Mouse (Mus musculus): ENCODE measurements around the gene Zfp653. TPM values are rescaled to one million over a fixed set of nuclear protein-coding genes. Genes with fewer than 3 reads are reported as not detected.

Gene Zfp653
- total RNA-seq, 2 experiments from 2014 or later, result 4.4 to 8.6 TPM

DNA sequence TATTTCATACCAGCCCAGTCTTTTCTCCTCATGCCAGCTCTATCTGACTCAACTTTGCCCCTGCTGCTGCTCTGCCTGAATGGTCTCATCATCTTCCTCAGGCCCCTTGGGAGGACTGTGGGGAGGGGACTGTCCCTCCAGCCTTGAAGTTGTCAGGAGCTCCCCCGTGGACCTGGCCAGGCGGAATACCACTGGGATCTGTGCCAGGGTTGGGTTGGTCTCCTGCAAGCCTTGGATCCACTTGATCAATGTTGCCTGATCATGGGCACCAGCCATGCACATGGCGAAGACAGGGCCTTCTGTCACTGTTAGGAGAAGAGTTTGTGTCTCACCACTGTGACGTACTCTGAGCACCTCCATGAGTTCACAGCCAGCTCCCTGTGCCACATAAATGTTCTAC, 1.1 kb upstream of the Zfp653 start:
- no peak for ATAC-seq (ENCODE audit: poor library complexity, severe bottlenecking)

DNA sequence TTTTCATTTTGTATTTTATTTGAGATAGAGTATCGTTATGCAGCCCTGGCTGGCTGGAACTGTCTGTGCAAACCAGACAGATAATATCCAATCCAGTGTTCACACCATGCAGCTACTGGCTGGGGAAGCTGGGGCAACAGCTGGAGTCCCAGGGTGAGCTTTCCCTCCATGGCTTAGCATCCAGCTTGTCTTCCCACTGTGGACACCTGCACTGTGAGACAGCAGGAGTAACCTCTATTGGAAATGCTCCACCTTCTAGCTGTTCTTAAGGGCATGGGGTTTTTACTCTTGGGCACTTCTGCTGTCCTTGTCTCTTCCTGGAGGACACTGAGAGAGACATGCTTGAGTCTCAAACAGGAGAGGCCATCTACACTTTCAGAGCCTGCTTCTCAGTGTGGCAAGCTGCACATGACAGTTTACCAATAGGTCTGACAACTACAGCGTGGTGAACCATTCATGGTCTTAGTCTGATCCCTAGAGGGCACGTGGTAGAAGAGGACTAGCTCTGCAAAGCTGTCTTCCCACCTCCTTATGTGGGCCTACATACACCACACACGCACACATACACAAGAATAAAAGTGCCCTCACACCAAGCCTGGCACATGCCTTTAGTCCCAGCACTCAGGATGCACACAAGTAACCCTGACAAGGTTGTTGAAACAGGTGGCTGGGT, 1.2 kb downstream of the Zfp653 start:
- ATAC-seq (ENCODE audit: poor library complexity, severe bottlenecking), result no peak

DNA sequence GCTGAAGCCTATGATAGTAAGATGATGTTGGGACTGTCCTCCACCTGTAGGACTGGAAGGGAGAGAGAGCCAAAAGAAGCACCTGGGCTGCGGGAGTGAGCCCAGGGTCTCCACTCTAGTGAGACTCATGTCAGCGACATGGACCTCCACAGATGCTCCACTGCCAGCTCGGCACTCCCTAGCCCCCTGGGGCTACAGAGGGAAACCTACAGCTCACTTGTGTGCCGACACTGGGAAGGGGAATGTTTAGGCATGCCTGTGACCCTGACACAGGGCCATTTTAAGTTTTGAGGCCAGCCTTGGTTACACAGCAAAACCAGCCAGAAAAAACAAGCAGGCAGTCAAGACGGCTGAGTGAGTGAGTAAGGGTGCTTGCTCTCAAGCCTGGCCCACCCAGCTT, 4.0 kb downstream of the Zfp653 start:
- no peak for ATAC-seq (ENCODE audit: poor library complexity, severe bottlenecking)

DNA sequence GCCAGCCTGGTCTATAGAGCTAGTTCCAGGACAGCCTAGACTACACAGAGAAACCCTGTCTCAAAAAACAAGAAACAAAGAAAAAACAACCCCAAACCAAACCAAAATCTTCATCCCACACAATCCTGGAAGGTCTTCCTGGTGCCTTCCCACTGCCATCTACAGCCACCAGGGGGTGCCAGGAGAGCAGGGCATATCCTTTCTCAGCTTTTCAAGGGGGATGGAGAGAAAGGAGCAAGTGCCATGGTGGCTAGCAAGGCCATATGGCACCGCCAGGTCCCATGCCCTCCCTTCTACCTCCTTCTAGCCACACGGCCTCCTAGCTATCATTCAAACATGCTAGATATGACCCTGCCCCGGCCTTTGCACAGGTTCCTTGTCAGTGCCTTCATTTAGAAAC, 4.7 kb downstream of the Zfp653 start:
- peak; percentile 42 for ATAC-seq (ENCODE audit: poor library complexity, severe bottlenecking)

DNA sequence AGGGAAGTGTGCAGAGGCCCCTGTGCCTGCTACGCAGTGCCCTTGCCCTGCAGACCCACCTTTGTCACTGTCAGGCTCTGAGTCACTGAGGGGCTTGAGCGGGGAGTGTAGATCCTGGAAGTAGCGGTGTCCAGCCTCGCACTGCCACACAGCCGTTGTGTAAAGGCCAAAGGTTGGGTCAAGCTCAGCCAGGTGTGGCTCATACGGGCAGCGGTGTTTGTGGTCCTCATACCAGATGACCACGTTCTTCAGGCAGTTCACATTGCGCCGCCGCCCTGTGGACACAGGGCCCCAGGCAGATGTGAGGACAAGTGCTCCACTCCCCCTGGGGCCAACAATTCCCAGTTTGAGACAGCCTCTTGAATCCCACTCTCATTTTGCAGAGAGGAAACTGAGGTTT, 5.5 kb downstream of the Zfp653 start:
- ATAC-seq (ENCODE audit: poor library complexity, severe bottlenecking), result no peak

DNA sequence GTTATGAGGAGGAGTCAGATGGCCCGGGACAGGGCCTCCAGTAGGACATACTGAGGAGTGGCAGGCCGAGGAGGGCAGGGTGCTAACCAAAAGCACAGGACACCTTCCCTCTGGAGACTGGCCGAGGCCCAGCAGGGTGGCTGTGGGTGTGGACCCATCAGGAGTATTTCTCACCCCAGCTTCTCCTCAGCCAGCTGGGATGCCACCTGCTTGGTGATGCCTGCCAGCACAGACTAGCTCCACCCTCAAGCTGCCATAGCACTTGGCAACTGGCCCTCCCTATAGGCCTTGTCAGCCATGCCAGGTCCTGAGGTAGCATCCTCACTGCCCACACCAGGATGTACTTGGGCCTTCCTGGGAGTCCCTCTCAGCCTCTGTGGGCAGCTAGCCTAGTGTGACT, 6.8 kb downstream of the Zfp653 start:
- no peak for ATAC-seq (ENCODE audit: poor library complexity, severe bottlenecking)

DNA sequence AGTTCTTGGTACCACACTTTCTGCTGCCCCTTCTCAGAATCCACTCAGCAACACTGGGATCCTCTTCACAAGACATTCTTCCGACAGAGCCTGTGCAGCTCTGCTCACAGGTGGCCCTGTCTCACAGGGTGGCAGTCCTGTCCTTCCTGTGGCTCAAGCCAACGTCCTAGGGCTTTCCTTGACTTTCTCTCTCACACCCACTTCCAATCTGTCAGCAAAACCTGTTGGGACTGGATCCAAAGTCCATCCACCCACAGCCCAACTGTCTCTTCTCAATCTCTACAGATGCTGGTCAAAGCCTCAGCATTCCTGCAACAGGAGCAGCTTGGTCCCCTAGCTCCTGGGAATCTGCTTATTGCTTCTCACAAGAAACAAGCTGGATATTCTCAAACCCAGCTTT, 9.8 kb downstream of the Zfp653 start:
- ATAC-seq (ENCODE audit: poor library complexity, severe bottlenecking), result no peak

DNA sequence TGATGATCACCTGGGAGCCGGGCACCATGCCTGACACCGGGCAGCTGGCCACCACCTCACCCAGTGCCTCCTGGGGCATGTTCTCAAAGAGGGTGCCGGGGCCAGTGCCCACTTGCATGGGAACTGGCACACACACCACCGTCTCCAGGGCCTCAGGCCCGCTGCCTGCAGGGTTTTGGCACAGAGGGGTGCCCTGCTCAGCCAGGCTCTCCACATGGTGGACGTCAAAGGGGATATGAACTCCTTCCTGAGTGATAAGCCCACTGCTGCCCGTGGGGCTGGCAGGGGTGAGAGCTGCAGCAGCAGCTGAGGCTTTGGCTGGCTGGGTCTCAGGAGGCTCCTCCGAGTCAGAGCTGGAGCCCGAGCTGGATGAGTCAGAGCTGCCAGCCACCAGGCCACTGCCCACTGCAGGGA, 13.2 kb downstream of the Zfp653 start:
- no peak for ATAC-seq (ENCODE audit: poor library complexity, severe bottlenecking)

DNA sequence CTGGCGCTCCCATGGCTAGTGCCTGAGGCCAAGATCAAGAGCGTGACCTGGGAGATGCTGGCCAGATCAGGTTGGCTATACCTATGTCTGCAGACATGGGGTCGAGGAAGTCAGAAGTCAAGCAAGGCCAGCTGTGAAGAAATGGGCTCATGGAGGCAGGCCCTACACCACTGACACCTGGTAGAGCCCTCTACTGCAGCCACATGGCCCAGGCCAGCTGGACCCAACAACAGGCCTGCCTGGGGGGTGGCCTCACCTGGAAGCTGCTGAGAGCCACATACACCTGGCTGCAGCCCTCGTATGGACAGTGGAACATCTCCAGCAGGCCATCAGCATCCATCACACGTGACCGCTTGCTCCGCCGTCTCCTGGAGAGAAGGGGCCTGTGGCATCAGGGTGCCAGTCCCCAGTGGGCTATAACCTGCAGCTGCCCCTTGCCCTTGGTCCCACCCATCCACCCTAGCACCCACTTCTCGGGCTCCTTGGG, 14.1 kb downstream of the Zfp653 start:
- no peak for ATAC-seq (ENCODE audit: poor library complexity, severe bottlenecking)

DNA sequence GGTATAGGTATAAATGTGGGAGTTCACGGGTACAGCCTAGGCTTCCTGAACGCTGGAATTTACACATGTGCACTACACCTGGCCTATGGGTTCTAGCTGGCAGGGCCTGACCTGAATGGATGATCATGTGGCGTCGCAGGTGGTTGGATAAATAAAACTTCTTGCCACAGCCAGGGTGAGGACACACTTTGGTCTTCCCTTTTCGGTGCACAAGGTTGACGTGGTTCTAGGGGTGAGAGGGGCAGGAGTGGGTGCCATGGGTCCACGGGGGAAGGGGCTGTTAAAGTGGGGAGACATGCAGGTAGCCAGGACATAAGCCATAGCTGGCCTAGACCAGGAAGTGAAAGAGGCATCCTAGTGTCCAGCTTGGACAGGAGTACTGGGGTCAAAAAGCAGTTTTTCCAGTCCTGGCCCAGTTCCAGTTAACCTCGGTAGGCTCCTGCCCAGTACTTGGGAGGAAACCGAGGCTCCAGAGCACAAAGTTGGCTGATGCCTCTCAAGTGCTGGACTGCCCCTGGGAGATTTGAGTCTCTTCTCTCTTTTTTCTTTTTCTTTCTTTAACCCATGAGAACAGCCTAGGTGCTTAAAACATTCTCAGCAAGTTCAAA, 14.8 kb downstream of the Zfp653 start:
- no peak for ATAC-seq (ENCODE audit: poor library complexity, severe bottlenecking)

DNA sequence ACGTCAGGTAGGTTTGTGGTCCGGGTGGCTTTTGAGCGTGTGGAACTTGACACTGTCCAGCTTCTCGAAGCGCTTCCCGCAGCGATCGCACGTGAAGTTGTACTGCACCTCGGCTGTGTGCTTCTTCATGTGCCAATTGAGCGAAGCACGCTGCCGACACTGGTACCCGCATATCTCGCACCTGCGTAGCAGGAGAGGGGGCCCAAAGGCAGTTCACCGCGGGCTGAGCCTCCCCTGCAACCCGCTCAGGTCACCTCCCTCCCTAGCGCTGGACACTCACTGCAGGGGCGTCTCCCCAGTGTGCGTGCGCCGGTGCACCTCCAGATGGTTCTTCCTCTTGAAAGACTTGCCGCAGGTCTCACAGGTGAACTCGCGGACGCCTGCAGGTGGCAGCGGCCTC, 15.5 kb downstream of the Zfp653 start:
- ATAC-seq (ENCODE audit: poor library complexity, severe bottlenecking), result no peak

DNA sequence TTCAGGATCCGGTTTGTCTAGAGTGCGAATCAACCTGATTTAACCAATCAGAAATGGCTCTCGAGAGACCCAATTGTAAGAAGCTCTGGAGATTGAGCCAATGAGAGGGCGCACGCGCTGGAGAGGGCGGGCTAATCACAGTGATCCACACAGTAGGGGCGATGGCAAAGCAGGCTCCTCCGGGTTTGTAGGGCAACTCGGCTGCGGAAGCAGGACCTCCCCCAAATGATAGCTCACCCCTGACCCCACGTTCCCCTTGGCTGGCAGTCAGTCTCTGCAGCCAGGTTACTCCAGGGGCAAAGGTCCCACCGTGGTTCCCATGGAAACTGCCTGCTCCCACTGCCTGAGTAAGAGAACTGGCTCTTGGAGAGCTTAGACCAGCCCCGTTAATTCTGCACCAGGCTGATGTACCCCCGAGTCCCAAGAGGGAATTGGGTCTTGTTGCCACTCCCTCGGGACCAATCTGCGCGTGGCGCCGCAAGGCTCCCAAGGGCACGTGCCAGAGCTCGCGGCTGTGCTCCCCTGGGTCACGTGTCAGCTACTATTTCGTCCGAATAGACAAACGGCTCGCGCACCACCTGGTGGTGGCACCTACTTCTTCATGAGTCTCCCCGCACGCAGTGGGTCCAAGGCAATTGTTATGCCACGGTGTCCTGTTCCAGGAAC, 16.6 kb downstream of the Zfp653 start:
- peak; percentile 80 for ATAC-seq (ENCODE audit: poor library complexity, severe bottlenecking)

DNA sequence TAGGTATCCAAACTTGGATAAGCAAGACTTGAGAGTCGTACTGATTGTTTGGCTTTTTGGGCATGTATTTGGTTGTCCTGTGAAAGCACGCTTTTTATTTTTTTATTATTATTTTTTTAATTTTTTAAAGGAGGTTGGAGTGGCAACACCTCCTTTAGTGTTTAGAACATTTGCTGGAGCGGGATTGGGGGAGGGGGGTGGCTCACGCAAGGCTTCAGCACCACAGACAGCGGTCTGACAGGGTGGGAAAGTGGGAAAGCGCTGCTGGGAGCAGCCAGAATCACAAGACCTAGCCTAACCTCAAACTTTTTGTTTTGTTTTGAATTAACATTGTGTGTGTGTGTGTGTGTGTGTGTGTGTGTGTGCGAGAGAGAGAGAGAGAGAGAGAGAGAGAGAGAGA, 17.5 kb downstream of the Zfp653 start:
- no peak for ATAC-seq (ENCODE audit: poor library complexity, severe bottlenecking)

DNA sequence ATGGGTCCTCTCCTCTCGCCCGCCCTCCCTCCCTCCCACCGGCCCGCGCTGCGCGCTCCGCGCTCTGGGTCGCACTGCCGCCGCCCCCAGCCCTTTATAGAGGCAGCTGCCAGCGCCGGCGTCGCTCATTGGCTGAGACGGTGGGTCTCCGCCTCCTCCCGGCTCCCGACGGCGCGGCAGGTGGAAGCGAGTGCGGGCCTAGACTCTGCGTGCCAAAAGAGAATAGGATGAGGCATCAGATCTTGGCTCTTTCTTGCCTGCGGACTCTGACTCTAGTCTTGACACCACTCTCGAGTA, 19.3 kb downstream of the Zfp653 start, which contains the start of gene Elavl3:
Elavl3 (minus strand) TSS at position 66 of the 297 bp plus-strand sequence.
- no peak for ATAC-seq (ENCODE audit: poor library complexity, severe bottlenecking)

DNA sequence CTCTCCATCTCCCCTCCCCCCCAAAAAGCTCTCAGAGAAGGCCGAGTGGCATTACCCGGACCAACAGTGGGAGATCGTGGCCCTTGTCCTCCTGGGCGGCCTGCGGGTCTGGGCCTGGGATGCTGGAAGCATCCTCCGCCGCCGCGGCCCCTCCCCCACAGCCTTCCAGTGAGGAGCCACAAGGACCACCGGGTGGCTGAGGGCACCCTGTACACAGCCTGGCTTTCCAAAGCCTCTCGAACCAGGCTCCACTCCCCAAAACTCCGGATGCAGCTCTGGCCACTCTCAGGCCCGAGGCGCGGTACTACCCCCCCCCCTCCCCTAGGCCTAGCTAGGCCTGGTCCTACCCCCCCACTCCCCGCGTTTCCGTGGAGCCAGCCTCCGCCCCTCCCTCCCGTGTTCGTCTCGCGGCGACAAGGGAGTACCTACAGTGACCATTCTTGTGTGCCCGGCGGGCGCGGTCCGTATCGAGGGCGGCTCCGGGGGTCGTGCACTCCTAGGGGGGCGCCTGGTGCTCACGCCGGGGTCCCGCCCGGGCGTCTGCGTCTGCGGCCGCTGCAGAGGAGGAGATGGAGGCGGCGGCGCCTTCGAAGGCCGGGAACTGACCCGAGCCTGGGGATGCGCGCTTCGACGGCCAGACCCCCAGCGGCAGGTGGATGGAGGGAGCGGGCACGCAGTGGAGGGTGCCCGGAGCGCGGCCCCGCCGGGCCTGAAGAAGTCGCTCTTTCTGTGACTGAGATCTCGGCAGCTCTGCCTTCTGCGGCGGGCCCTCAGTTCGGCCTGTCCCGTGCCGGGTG, 19.8 kb downstream of the Zfp653 start:
- ATAC-seq (ENCODE audit: poor library complexity, severe bottlenecking), result no peak

DNA sequence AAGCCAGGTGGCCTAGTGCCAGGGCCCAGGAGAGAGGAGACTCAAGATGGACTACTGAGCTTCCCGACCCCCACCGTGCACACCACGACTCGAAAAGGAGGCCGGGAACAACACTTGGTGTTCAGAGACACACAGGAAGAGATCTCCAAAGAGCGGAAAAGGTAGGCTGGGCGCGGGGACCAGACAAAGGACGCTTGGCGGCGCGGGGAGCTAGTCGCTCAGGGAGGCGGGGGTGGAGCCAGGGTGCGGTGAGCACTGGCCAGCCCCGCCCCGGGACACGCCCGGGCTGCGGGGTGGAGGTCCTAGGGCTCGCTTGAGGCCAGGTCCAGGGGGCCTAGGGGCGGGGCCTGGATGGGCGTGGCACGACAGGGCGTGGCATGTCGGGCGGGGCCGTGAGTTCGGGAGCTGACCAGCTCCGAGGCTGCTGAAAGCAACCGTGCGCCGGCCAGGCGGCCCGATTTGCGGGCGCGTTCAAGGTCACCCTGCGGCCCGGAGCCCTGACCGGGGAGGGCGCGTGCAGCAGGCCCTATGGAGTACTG, 20.8 kb downstream of the Zfp653 start:
- peak; percentile 34 for ATAC-seq (ENCODE audit: poor library complexity, severe bottlenecking)

DNA sequence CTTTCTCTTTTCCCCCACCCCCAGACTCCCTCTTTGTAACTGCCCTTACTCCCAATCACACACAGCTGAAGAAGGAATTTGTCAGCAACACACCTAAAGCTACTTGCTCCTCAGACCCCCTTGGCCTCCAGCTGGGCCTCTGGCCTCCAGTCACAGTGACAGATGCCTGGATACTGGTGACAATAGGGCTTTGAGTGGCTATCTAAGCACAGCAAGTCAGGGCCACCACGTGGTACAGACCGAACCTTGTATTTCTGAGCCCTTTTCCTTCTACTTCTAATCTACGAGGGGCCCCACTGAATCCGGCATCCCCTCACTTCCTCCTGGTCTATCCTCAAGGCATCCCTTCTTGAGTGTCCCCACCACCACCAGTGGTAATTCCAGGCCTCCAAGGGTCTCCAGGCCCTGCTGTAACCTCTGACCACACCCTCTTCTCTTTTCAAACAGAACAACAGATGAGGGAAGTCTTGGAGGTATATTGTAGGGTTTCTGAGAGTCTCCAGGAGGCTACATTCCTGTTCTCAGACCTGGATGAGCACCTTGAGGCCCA, 21.4 kb downstream of the Zfp653 start:
- no peak for ATAC-seq (ENCODE audit: poor library complexity, severe bottlenecking)

DNA sequence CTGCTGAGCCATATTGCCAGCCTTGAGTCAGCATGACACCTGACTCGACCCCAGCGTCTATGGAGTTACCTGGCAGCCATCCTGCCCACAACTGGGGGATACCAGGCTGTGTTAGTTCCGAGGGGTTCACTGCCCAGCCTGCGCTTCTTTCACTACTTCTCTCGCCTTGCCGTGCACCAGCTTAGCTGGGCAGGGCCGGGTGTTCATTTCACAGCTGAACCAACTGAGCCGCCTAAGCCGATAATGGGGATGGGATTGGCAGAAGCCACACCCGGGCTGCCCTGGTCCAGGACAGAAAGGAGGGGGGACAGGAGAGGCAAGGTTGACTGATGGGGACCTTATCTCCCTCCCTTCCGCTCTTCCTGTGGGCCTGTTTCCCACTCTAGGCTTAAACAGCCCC, 21.9 kb downstream of the Zfp653 start:
- no peak for ATAC-seq (ENCODE audit: poor library complexity, severe bottlenecking)

DNA sequence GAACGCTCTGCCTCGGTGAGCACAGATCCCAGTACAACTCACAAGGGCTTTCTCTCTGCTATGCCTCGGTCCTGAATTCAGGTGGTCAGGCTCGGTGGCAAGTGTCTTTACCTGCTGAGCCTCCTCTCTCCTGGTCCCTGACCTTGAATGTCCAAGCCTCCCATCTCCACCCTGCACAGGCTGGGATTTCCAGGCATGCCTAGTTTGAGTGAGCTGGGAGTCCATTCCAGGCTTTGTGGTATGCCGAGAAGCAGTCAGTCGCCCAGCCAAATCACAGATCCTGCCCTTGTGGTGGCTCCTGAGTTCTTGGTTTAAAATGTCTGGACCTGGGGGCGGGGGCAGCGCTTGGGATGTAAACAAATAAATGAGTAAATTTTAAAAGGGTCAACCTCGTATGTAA, 23.8 kb downstream of the Zfp653 start:
- ATAC-seq (ENCODE audit: poor library complexity, severe bottlenecking), result no peak

DNA sequence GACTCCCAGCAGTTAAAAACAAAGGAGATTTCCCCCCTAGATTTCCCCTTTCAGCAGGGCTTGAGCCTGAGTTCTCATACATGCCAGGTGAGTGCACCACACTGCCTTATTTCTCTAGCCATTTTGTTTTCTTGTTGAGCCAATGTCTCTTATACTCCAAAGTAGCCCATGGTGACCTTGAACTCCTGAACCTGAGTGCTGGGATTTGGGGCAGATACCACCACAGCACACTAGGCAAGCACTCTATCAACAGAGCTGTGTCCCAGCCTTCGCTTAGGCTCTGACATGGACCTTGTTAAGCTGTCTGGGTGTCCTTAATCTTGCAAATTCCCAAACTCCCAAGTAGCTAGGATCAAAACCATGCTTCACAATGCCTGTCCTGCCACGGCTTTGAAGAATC, 29.3 kb downstream of the Zfp653 start:
- ATAC-seq (ENCODE audit: poor library complexity, severe bottlenecking), result no peak

DNA sequence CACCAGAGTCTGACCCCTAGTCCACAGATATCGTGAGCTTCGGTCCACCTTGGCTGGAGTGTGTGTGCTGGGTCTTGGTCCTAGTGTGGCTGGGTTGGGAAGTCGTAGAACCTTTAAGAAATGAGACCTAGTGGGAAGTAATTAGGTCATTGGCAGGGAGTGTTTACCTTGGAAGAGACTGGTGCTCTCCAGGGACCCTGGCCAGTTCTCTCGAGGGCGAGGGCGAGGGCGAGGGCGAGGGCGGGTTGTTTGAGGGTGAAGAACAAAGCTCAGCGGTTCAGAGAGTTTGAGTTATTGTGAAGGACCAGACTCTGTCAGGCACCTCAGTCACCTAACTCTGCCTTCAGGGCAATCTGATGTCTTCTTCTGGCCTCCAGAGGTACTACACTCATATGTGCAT, 33.4 kb downstream of the Zfp653 start:
- no peak for ATAC-seq (ENCODE audit: poor library complexity, severe bottlenecking)
